Comparison of ENCODE assay signal across 17 mouse cellular contexts in genomic region chr12:117386957-117387356, GRCm38 (mm10).
DNase-seq lines count a peak whose midpoint lies in the region; ATAC-seq and TF ChIP-seq lines count a peak whose summit lies in the region.
"Had no signal": no experiment of that assay in that cellular context is flagged by ENCODE, and none has a peak within 500 bp of the region (broad histone marks: within the 10 kb centered on the region; RNA-seq: fewer than 3 reads in every experiment).

No protein-coding gene starts in this region.

- no peaks in the 10 kb centered on the region for H3K36me3 ChIP-seq in embryonic facial prominence, embryonic 14.5 days (ENCODE audit: control insufficient read depth, insufficient read depth, low read length)
- no peaks in the 10 kb centered on the region for H3K36me3 ChIP-seq in embryonic facial prominence, embryonic 10.5 days (replicated peaks)
- H3K36me3 ChIP-seq in heart, embryonic 15.5 days: no peaks in the 10 kb centered on the region
- H3K36me3 ChIP-seq in midbrain, embryonic 11.5 days (ENCODE audit: control insufficient read depth, insufficient read depth, low read length): no peaks in the 10 kb centered on the region
- no peaks in the 10 kb centered on the region for H3K36me3 ChIP-seq in midbrain, postnatal 0 days (ENCODE audit: insufficient read depth, low read length)
- H3K36me3 ChIP-seq: embryonic facial prominence, embryonic 13.5 days; hindbrain, embryonic 15.5 days had no signal

- no peak for TF ChIP-seq CTCF in midbrain, postnatal 0 days (IDR thresholded peaks at IDR 0.05)

- H3K9ac ChIP-seq in embryonic facial prominence, embryonic 14.5 days (ENCODE audit: low read depth, low read length): no peak overlapping the region
- no peak overlapping the region for H3K9ac ChIP-seq in heart, embryonic 15.5 days
- H3K9ac ChIP-seq in midbrain, embryonic 11.5 days (ENCODE audit: low read length): no peak overlapping the region
- no peak overlapping the region for H3K9ac ChIP-seq in midbrain, postnatal 0 days (replicated peaks; ENCODE audit: low read length, poor library complexity, severe bottlenecking)
- H3K9ac ChIP-seq: embryonic facial prominence, embryonic 13.5 days; hindbrain, embryonic 15.5 days had no signal

- H3K9me3 ChIP-seq in embryonic facial prominence, embryonic 14.5 days (ENCODE audit: control insufficient read depth, low read length): no peaks in the 10 kb centered on the region
- no peaks in the 10 kb centered on the region for H3K9me3 ChIP-seq in embryonic facial prominence, embryonic 10.5 days
- no peaks in the 10 kb centered on the region for H3K9me3 ChIP-seq in heart, embryonic 15.5 days (replicated peaks)
- no peaks in the 10 kb centered on the region for H3K9me3 ChIP-seq in midbrain, embryonic 11.5 days (ENCODE audit: control insufficient read depth, low read length)
- H3K9me3 ChIP-seq in midbrain, postnatal 0 days (ENCODE audit: low read length): no peaks in the 10 kb centered on the region
- H3K9me3 ChIP-seq: embryonic facial prominence, embryonic 13.5 days; hindbrain, embryonic 15.5 days had no signal

- no peak overlapping the region for H3K4me3 ChIP-seq in embryonic facial prominence, embryonic 14.5 days (ENCODE audit: low read depth, low read length)
- no peak overlapping the region for H3K4me3 ChIP-seq in embryonic facial prominence, embryonic 10.5 days
- H3K4me3 ChIP-seq in heart, embryonic 15.5 days: no peak overlapping the region
- no peak overlapping the region for H3K4me3 ChIP-seq in midbrain, embryonic 11.5 days (ENCODE audit: low read depth, low read length)
- no peak overlapping the region for H3K4me3 ChIP-seq in midbrain, postnatal 0 days (ENCODE audit: low read depth, low read length)
- H3K4me3 ChIP-seq: embryonic facial prominence, embryonic 13.5 days; hindbrain, embryonic 15.5 days had no signal

- H3K4me2 ChIP-seq in embryonic facial prominence, embryonic 14.5 days (ENCODE audit: low read depth, low read length): no peak overlapping the region
- 0 out of 2 replicates have a peak overlapping the region, but pooled peaks have one; percentile 6 for H3K4me2 ChIP-seq in heart, embryonic 15.5 days
- no peak overlapping the region for H3K4me2 ChIP-seq in midbrain, embryonic 11.5 days
- H3K4me2 ChIP-seq in midbrain, postnatal 0 days (ENCODE audit: low read depth, low read length, poor library complexity, severe bottlenecking): no peak overlapping the region
- H3K4me2 ChIP-seq: embryonic facial prominence, embryonic 13.5 days; hindbrain, embryonic 15.5 days had no signal

- ATAC-seq in embryonic facial prominence, embryonic 14.5 days (ENCODE audit: low read depth): no peak
- ATAC-seq in heart, embryonic 15.5 days (replicated peaks; ENCODE audit: insufficient number of reproducible peaks, insufficient read depth, low FRiP score, low read depth): no peak
- ATAC-seq in midbrain, embryonic 11.5 days (ENCODE audit: low FRiP score): no peak
- no peak for ATAC-seq in midbrain, postnatal 0 days (ENCODE audit: low FRiP score)
- ATAC-seq: activated CD4-positive, CD25-positive, alpha-beta regulatory T cell, adult 4 months; forebrain, embryonic 14.5 days; intestine, postnatal 0 days; Patski had no signal

- H3K4me1 ChIP-seq in embryonic facial prominence, embryonic 14.5 days (ENCODE audit: control insufficient read depth, insufficient read depth, low read length): peaks cover 11% of the 10 kb centered on the region
- H3K4me1 ChIP-seq in embryonic facial prominence, embryonic 10.5 days: no peaks in the 10 kb centered on the region
- peaks cover 13% of the 10 kb centered on the region for H3K4me1 ChIP-seq in heart, embryonic 15.5 days (replicated peaks)
- no peaks in the 10 kb centered on the region for H3K4me1 ChIP-seq in midbrain, embryonic 11.5 days (ENCODE audit: control insufficient read depth, insufficient read depth, low read length)
- H3K4me1 ChIP-seq in midbrain, postnatal 0 days (ENCODE audit: insufficient read depth, low read length): no peaks in the 10 kb centered on the region

- WGBS in embryonic facial prominence, embryonic 14.5 days: 67% methylated on average over 9 of the region's 9 CpGs
- WGBS in embryonic facial prominence, embryonic 10.5 days: 90% methylated on average over 9 of the region's 9 CpGs
- 59% methylated on average over 9 of the region's 9 CpGs for WGBS in heart, embryonic 15.5 days
- 92% methylated on average over 9 of the region's 9 CpGs for WGBS in midbrain, embryonic 11.5 days
- 90% methylated on average over 9 of the region's 9 CpGs for WGBS in midbrain, postnatal 0 days

- peak; percentile 14 for DNase-seq in embryonic facial prominence, embryonic 14.5 days (ENCODE audit: low spot score)
- DNase-seq in embryonic facial prominence, embryonic 10.5 days (ENCODE audit: low spot score): no peak
- DNase-seq in heart, adult 11 months: no peak
- peak; percentile 65 for DNase-seq in midbrain, embryonic 11.5 days (ENCODE audit: low spot score, missing footprints)
- DNase-seq in midbrain, postnatal 0 days (ENCODE audit: low spot score): no peak
- DNase-seq: adrenal gland, postnatal 14 days; cerebellum, adult 18-20 months; gastrocnemius, postnatal 14 days; heart, postnatal 36 days had no signal

- H3K27ac ChIP-seq in embryonic facial prominence, embryonic 14.5 days (replicated peaks; ENCODE audit: low read depth, low read length): no peak overlapping the region
- no peak overlapping the region for H3K27ac ChIP-seq in embryonic facial prominence, embryonic 10.5 days (replicated peaks)
- H3K27ac ChIP-seq in heart, embryonic 15.5 days: no peak overlapping the region
- H3K27ac ChIP-seq in midbrain, embryonic 11.5 days (ENCODE audit: low read depth, low read length): no peak overlapping the region
- no peak overlapping the region for H3K27ac ChIP-seq in midbrain, postnatal 0 days (ENCODE audit: low read depth, low read length)
- H3K27ac ChIP-seq: embryonic facial prominence, embryonic 13.5 days; hindbrain, embryonic 15.5 days had no signal

- no peaks in the 10 kb centered on the region for H3K27me3 ChIP-seq in embryonic facial prominence, embryonic 14.5 days (replicated peaks; ENCODE audit: control insufficient read depth, insufficient read depth, low read length)
- peaks cover 3% of the 10 kb centered on the region; the same call in 1 of the 2 replicates for H3K27me3 ChIP-seq in embryonic facial prominence, embryonic 10.5 days (replicated peaks; ENCODE audit: low read depth, poor library complexity, severe bottlenecking)
- 0 out of 2 replicates have a peak, but pooled peaks cover 4% of the 10 kb centered on the region for H3K27me3 ChIP-seq in heart, embryonic 15.5 days
- no peaks in the 10 kb centered on the region for H3K27me3 ChIP-seq in midbrain, embryonic 11.5 days (ENCODE audit: control insufficient read depth, insufficient read depth, low read length)
- H3K27me3 ChIP-seq in midbrain, postnatal 0 days (ENCODE audit: insufficient read depth, low read length): no peaks in the 10 kb centered on the region
- H3K27me3 ChIP-seq: CH12.LX; embryonic facial prominence, embryonic 13.5 days; Patski had no signal

Comparison
In these comparisons a context has a peak if more than half of its experiments do, and no peak if none do; other contexts are left out.
1. DNase-seq: peak in embryonic facial prominence, embryonic 14.5 days (single experiment) and midbrain, embryonic 11.5 days (single experiment); none in embryonic facial prominence, embryonic 10.5 days (single experiment), heart, adult 11 months (single experiment) and midbrain, postnatal 0 days (single experiment).